Mouse (Mus musculus): ENCODE results near the gene Zfp385a. TPM values are rescaled to one million over a fixed set of nuclear protein-coding genes. Genes with fewer than 3 reads are reported as not detected.

Gene Zfp385a
- total RNA-seq (2021), result 10 to 100 TPM; 39.3 to 45.7 TPM
- long read RNA-seq, experiment 1, transcript Zfp385a-202 (8 exons, 2,348 nt), result major isoform, 9 of 20 reads
- long read RNA-seq, experiment 1, partial matches to known transcripts, result 0 of 20 reads
- long read RNA-seq, experiment 1, other reads (novel, unspliced or antisense), result 7 of 20 reads
- long read RNA-seq, experiment 2, transcript Zfp385a-202 (8 exons, 2,348 nt), result major isoform, 9 of 19 reads
- long read RNA-seq, experiment 2, partial matches to known transcripts, result 7 of 19 reads
- long read RNA-seq, experiment 2, other reads (novel, unspliced or antisense), result 2 of 19 reads

DNA sequence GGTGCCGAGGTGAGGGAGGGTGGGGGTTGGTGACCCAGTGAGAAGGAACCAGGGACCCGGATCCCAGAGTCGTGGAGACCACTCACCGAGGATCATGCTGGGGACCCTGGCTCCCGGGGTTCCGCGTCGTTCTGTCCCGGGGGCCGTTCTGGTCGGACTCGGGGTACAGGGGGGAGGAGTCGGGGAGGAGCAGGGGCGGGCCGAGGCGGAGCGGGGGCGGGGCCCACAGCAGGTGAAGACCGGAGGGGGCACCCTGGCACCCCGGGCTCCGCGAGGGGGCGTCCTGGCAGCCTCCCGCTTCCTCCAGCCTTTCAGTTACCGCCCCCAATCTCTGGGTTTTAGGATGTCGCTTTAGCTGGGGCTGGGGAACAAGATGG is at the start of gene Zfp385a:
TSS of gene Zfp385a (minus strand) at position 133 of the 377 bp plus-strand sequence.
- no peak for DNase-seq

DNA sequence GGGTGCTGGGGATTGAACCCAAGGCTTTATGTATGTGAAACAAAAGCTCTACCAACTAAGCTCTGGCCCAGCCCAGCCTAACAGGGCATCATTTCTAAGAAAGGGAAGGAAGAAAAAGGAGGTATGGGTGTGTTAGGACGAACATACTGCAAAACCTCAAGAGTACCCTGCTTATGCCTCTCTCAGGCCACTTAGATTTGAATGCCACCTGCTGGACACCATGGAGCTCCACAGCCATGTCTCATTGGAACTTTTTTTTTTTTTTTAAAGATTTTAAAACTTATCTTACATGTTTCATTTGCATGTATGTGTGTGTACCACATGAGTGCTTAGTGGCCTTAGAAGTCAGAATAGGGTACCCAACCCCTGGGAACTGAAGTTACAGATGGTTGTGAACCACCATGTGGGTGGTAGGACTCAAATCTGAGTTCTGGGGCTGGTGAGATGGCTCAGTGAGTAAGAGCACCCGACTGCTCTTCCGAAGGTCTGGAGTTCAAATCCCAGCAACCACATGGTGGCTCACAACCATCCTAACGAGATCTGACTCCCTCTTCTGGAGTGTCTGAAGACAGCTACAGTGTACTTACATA is 48.8 kb upstream of the Zfp385a start:
- DNase-seq, result no peak

DNA sequence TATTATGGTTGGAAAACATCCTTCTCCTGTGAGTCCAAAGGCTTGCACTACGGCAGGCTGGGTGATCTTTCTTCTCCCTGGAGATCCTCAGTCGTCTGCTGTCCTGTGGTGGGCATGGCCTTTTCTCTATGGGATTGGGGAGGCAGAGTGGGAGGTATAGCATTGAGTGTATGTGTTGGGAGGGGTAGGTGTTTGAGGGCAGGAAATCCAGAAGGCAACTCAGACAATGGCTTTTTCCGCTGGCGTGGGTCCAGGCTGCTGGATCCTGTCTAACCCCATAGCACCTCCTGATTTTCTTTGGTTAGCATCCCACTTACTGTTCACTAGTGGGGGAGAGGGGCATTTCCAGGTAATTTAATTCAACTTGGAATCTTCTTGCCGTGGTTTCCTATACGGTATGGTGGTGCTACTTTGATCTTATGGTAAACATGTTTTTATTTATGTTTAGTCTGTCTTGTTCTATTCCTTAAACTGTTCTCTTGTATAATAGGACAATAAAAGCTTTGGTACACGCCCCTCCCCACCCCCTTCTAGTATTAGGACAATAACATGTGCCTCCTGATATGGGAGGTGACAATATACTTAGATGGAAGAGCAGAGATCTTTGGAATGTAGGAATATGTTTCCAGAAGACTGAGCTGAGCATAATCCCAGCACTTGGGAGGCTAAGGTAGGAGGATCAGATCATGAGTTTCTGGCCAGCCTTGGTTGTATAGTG is 44.0 kb upstream of the Zfp385a start:
- peak; percentile 63 for DNase-seq

DNA sequence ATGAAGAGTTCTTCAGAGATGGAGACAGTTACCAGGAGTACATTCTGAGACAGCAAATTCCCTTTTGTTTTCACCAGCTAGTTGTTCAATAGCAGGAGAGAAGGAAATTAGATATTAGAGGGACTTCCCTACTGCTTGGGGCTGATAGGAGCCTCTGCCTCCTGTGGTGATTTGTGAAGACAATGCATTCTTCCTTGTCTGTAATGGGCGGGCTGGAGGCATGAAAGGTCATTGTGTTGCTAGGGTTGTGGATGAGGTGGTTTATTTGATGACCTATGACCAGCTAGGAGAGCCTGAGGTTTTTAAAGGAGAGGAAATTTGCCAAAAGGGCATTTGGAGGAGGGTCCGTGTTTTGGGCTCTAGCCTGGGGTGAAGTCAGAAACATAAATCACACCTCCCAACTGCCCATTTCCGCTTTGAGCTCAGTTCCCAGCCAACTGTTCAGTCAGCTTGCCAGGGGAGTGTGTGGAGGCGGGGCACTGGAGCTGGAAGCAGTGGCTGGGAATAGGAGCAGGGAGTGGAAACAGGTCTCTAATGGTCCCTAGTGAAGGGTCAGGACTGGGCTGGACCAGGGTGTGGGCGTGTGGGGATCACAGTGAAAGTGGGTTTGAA is 43.0 kb upstream of the Zfp385a start:
- DNase-seq, result peak; percentile 45

DNA sequence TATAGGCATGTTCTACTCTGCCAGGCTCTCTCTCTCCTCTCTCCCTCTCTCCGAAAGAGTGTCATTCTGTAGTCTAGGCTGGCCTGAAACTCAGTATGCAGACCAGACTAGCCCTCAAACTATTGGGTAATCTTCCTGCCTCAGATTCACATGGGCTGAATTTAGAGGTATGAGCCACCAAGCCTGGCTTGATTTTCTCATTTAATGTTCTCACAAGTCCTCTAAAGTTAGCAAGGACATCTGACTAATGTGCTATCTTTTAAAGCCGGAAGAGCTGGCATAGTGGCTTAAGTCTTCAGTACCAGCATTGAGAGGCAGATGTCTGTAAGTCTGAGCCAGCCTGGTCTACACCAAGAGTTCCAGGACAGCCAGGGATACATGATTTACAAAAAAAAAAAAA is 42.2 kb upstream of the Zfp385a start:
- DNase-seq, result no peak

DNA sequence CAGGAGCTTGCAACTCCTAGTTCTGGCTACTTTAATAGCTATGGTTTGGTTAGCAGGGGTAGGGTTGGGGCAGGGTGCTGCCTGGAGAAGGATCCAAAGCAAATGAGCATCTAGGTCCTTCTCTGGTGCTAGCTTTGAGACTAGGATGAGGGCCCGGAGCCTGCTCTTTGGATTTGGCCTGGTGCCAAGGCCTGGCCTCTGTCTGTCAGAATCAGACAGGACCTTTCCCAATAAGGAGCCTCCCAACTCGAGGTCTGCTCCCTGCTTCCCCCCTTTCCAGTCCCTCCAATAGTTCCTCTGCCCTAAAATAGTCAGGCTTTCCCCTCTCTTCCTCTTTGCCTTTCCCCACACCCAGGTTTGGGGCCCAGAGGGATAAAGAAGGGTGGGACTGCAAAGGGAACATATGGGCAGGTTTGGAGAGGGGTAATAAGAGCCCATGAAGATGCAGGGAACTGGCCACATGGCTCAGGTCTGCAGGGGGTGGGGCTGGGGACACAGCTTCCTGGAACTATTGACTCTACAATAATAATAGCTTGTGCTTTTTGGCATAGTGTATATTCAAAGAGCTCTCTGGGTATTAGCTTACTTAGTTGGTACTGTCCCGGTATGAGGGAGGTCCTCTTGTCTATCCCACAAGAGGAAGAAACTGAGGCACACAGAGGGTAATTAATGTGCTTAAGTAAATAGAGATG is 38.9 kb upstream of the Zfp385a start:
- no peak for DNase-seq

DNA sequence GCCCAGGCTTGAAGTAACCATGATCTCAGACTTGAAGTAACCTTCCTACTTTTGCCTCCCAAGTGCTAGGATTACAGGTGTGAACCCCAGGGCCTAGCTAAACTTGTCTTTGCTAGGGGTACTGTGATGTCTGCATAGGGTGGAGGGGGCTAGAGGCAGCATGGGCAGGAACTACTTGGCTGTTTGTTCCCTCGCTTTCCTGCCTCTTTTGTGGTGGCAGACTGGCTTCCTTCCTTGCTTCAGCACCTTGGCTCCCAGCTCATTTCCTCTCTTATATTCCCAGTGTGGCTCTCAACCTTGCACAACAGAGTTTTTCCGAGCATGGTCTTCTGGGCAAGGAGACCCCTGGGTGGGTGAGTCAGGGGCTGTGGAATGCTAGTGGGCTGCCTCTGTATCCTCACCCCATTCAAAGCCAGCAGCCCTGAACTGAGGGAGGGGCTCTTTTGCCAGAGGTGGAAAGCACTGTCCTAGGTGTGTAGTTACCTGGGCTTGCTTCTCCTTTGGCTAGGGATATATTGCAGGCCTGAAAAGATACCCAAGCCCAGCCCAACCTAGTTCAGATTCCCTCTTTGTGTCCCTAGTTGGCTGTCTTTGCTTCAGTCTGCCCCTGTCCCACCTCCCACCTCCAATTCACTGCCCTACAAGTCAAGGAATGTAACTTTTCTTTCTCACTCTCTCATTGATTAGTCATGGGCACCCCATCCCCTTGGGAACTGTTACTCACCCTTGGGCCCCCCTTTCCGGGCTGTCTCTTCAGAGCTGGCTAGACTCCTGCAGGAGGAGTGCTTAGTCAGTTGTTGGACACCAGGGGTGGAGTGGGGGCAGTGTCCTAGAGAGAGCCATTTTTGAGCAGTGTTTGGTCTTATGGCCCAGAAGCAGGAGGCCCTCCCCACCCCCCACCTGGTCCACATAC is 38.1 kb upstream of the Zfp385a start:
- no peak for DNase-seq

DNA sequence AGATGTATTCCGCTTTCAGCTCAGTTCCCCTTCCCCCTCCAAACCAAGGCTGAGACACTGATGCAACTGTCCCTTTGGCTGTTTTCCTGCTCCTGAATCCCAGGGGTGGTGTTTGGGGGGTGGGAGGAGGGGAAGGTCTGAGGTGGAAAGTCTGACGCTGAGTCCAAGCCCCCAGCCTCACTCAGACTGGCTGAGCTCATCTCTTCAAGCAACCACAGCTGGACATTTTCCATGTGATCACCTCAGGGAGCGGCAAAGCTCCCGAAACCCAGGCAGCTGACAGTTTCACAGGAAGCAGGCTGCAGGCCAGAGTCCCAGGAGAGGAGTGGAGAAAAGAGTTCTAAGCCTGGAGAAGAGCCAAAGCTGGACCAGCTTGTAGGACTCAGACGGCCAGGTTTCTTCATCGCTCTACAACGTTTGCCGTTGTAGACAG is 37.0 kb upstream of the Zfp385a start:
- no peak for DNase-seq

DNA sequence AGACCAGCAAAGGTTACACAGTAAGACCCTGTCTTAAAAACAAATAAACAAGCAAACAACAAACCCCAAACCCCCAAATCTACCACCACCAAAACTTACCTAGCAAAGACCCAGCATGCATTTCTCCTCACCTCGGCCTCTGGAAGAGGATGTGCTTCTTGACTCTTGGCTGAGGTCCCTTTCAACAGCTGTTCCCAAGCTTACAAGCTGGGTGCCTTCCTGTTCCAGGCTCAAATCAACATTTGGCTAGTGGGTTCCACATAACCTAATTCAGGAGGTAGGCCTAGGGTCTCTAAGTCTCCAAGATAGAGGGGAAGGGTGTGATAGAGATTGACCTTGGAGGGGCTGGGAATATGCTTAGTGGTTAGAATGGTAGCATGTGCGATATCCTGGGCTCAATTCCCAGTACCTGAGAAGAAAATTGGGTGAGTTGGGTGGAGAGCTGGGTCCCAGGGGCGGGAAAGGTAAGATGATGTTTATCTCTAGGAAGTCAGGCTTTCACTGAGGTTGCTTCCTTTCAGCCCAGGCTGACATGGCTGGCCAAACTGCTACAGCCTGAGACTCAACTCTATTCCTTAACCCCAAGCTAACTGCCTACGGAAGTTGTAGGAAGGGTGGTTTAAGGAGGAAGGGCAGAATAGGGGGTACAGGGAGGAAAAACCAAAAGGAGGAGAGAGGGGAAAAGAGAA is 35.4 kb upstream of the Zfp385a start:
- DNase-seq, result no peak

DNA sequence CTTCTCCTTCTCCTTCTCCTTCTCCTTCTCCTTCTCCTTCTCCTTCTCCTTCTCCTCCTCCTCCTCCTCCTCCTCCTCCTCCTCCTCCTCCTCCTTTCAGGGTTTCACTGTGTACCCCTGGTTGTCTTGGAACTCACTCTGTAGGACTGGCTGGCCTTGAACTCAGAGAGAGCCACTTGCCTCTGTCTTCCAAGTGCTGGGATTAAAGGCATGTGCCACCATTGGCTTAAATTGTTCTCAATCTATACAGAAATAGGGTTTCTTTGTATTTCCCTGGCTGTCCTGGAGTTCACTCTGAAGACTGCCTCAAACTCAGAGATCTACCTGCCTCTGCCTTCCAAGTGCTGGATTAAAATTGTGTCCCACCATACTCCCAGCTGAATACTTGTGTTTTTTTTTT is 32.6 kb upstream of the Zfp385a start:
- DNase-seq, result no peak

DNA sequence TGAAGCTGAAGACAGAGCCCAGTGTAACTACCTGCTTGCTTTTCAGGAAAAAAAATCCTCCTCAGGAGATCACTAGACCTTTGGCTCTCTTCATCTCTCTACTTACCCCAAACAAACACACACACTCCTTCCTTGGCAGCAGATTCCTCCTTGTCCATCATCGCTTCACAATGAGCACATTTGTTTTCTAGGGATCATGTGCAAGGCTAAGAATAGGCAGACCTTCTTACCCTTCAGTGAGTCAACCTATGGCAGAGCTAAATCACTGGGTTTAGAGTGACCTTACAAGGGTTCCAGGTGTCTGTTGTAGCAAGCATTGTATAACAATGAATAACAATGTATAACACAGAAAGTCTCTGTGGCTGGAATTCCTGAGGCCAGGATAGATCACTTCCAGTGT is 31.8 kb upstream of the Zfp385a start:
- no peak for DNase-seq

DNA sequence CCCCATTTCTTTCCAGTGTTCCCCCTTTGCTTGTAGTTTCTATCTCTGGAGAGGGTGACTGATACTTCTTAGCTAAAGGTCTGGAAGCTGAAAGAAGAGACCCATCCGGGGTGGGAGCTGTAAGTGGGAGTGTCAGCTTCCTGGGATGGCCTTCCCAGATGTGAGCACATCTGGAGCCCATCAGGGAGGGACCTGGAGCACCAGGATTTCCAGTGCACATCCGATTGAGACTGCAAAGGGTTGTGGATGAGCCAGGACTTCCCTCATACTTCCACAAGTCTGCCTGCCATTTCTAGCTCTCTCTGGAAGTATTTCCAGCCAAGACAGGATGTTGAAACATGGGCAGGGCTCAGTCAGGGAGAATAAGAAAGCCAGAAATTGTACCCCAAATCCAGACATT is 31.3 kb upstream of the Zfp385a start:
- no peak for DNase-seq

DNA sequence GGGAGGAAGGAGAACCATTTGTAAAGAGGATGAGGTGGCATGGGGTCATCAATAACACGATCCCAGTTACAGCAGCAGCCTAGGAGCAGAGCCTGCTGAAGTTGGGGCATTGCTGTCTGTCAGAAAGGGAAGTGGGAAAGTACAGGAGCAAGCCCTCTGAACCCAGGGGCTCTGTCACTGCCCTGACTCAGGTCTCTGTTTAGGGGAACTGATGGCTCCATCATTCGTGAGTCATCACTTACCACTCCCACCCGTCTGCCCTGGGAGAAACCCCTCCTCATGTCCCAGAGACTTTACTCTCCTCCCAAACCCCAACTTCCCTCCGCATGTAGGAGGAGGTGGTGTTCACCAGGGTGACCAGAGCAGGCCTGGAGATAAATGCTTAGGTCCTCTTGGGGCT is 30.6 kb upstream of the Zfp385a start:
- no peak for DNase-seq

DNA sequence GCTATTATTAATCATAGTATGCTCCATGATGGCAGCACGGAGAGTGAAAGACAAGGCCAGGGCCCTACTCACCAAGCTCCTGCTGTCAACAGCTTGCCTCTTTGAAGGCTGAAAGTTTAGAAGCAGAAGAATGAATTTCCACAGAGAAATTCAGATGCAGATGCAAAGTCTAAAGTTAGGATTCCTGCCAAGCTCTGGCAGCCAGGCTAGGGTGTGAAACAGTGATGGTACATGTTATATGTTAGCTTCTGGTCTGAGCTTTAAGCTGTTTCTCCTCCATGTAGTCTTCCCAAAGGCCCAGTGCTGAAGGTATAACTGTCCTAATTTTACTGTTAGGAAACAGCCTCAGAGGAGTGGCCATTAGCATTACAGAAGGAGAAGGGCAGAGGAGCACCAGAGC is 29.2 kb upstream of the Zfp385a start:
- DNase-seq, result no peak

DNA sequence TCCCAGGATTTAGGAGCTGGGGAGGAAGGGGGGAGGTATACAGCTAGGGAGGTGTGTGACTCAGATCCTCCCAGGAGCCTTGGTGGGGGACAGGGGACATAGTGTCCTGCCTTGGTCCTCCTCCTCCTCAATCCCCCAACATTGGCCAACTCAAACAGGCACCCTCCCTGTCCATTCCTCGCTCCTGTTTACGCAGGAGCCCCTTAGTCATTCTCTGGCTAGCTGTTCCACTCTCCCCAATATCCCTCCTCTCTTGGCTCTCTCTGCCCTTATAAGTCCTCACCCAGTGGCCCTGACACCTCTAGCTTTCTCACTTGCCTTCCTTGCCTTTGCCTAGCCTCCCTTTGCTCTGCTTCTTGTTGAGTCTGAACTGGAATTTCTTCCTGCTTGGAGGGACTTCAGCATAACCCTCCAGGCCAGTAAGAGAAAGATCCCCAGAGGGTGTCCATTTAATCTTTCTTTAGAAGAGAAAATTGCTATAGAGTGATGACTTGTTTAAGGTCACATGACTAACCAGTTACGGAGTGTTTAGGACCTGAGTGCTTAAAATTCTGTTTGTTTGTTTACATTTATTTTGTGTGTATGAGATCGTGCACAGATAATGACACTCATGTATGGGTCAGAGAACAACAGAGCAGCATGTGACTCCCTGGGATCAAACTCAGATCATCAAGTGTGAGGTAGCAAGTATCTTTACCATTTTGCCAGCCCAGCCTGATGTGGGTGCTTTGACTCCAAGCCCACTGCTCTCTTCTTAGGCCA is 28.5 kb upstream of the Zfp385a start:
- DNase-seq, result no peak

DNA sequence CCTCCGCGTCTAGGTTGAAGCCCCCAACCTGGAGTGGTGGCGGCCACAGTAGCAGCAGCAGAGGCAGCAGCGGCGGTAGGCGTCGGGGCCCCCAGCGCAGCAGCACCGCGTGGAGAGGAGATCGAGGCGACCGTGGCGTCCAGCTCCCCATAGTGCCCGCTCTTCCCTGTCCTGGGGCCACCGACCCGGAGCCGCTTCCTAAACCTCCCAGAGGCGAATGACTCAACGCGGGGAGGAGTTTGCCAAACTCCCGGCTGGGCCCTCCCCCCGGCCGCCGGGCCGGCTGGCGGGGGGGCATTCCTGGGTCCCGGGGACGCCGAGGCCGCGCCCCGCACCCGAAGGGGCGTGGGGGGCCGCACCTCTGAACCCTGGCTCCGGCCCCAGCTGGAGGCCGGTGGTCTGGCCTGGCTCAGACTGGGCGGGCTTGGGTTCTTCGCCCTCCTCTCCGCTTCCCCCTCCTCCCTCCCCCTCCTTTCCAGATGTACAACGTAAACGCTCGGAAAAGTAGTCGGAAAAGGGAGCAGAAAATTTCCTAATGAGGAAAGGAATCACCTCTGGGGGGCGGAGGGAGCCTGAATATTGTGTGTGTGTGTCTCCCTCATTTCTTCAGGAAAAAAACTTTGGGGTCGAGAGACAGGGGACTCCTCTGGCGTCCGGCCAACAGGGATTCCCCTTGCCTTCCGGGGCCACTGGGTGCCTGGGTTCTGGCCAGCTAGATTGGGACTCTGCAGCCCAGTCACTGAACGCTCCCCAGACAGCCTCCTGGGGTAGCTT is 26.7 kb upstream of the Zfp385a start, which contains the start of gene Itga5:
TSS of gene Itga5 (minus strand) at position 388 of the 774 bp plus-strand sequence.
- peak; percentile 76 for DNase-seq

DNA sequence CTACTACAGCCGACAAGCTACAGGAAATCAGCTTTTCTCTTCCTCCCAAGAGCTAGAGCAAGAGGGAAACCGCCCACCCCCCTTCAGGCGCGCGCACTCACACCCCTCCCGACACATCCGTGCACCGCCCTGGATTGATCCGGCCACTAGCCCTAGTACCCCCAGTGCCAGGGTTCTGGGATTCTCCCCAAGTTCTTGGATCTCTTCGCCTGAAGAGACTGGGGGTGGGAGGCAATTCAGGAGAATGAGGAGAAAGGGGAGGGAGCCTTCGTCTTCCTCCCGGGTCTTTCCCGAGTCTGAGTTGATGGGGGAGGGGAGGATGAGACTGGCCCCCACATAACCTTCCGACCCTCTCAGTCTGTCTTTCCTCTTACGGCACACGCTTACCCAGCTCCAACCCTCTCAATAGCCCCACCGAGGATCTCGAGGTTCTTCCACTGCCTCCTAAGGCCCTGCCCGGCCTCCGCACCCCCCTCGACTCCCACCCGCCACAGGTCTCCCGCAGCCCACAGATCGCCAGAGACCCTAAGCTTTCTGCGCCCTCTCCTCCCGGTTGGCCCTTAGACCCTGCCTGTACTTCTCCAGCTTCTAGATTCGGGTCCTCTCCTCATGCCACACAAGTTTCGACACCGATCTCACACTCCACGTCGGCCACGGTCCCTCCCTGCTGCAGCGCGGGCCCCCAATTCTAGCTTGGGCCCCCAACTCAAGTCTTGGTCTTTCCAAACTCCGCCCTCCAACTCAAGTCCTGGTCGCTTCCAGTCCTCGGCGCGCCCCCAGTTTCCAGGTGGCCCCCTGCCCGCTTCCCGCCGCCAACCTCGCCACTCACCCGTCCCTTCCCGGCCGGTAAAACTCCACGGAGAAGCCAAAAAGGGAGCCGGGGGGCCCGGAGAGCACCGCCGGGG is 25.8 kb upstream of the Zfp385a start:
- peak; percentile 56 for DNase-seq

DNA sequence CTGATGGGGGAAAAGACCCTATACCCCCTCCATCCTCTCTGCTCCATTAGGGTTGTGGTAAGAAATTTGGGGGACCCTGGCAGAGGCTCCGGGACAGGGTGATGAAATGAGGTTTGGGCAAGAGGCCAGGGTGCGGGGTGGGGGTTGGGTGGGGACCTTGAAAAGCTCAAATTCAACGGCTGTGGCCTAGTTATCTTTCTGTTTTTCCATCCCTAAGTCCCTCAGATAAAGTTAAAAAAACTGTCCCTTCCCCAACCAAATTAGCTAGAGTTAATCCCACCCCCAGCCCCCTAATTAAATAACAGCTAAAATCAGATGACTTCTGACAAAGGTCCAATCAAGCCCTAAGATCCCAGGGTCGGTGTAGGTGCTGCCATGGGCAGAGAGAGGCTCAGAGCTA is 24.9 kb upstream of the Zfp385a start:
- no peak for DNase-seq

All from gastrocnemius, postnatal 10 days (tissue).